Mouse (Mus musculus) left cerebral cortex, postnatal 4 days (tissue): ENCODE data around the gene Hcn1. TPM values are rescaled to one million over a fixed set of nuclear protein-coding genes. Genes with fewer than 3 reads are reported as not detected.

ENCODE experiments used
- DNase-seq: peaks from one replicate; pipeline ENCODE4 v3.0.0-alpha.2; 2022
- intact Hi-C: fragments of 180-260 bp; cut with DNase I; formaldehyde crosslinking; loops from one replicate; pipeline ENCODE4 v1.15.1; 2025
- total RNA-seq, 2 experiments: library from RNA; stranded (reverse); gene quantifications; 2 replicates each; pipeline ENCODE4 v1.2.3; 2021

Gene Hcn1
- total RNA-seq = 10 to 100 TPM; 19.3 to 19.6 TPM

GRCm38 (mm10) chr13:117602181-117602580 lies at the start of gene Hcn1:
Gene Hcn1 (plus strand): TSS chr13:117602320.
- peak; percentile 88 for DNase-seq
- intact Hi-C loops = loop anchor here (2.0 to 5.0 kb wide), 4 partner anchors 199 to 745 kb away; no protein-coding TSS in a partner anchor

GRCm38 (mm10) chr13:117567251-117567650 lies 34.9 kb upstream of the Hcn1 start:
- intact Hi-C loops = no loop called here
- peak; percentile 88 for DNase-seq

GRCm38 (mm10) chr13:117571747-117572146 lies 30.4 kb upstream of the Hcn1 start:
- DNase-seq = no peak
- intact Hi-C loops = no loop called here

GRCm38 (mm10) chr13:117594494-117595182 lies 7.5 kb upstream of the Hcn1 start:
- intact Hi-C loops = no loop called here
- no peak for DNase-seq

GRCm38 (mm10) chr13:117595183-117595532 lies 7.0 kb upstream of the Hcn1 start:
- DNase-seq = peak; percentile 9
- intact Hi-C loops = no loop called here

- DNase-seq = peak; percentile 9
- intact Hi-C loops = loop anchor here (5.0 kb wide), 3 partner anchors 461 to 746 kb away; no protein-coding TSS in a partner anchor
Observed at GRCm38 (mm10) chr13:117601331-117601965, 672 bp upstream of the Hcn1 start.

GRCm38 (mm10) chr13:117602617-117603358 lies 668 bp downstream of the Hcn1 start:
- peak; percentile 40 for DNase-seq
- intact Hi-C loops = loop anchor here (2.0 to 5.0 kb wide), 4 partner anchors 198 to 745 kb away; no protein-coding TSS in a partner anchor

GRCm38 (mm10) chr13:117603421-117603820 lies 1.3 kb downstream of the Hcn1 start:
- intact Hi-C loops = loop anchor here (2.0 to 5.0 kb wide), 4 partner anchors 197 to 744 kb away; no protein-coding TSS in a partner anchor
- DNase-seq = peak; percentile 41

GRCm38 (mm10) chr13:117604073-117604472 lies 2.0 kb downstream of the Hcn1 start:
- intact Hi-C loops = loop anchor here (5.0 kb wide), 3 partner anchors 458 to 743 kb away; no protein-coding TSS in a partner anchor
- DNase-seq = peak; percentile 3

- intact Hi-C loops = loop anchor here (5.0 kb wide), 3 partner anchors 457 to 742 kb away; no protein-coding TSS in a partner anchor
- no peak for DNase-seq
Observed at GRCm38 (mm10) chr13:117604971-117605750, 3.0 kb downstream of the Hcn1 start.

- no peak for DNase-seq
- intact Hi-C loops = no loop called here
Observed at GRCm38 (mm10) chr13:117611881-117612280, 9.8 kb downstream of the Hcn1 start.

- intact Hi-C loops = no loop called here
- no peak for DNase-seq
Observed at GRCm38 (mm10) chr13:117619544-117619943, 17.4 kb downstream of the Hcn1 start.

GRCm38 (mm10) chr13:117657501-117657900 lies 55.4 kb downstream of the Hcn1 start:
- intact Hi-C loops = no loop called here
- no peak for DNase-seq

GRCm38 (mm10) chr13:117658414-117659175 lies 56.5 kb downstream of the Hcn1 start:
- DNase-seq = peak; percentile 48
- intact Hi-C loops = no loop called here

GRCm38 (mm10) chr13:117659511-117659910 lies 57.4 kb downstream of the Hcn1 start:
- peak; percentile 10 for DNase-seq
- intact Hi-C loops = no loop called here

- intact Hi-C loops = no loop called here
- DNase-seq = no peak
Observed at GRCm38 (mm10) chr13:117662661-117663060, 60.5 kb downstream of the Hcn1 start.

- intact Hi-C loops = no loop called here
Observed at GRCm38 (mm10) chr13:117669303-117669702, 67.2 kb downstream of the Hcn1 start.

GRCm38 (mm10) chr13:117671851-117672250 lies 69.7 kb downstream of the Hcn1 start:
- DNase-seq = no peak
- intact Hi-C loops = no loop called here

More at GRCm38 (mm10) chr13:117669303-117669702, 67.2 kb downstream of the Hcn1 start:
- DNase-seq = no peak

- intact Hi-C loops = no loop called here
- DNase-seq = no peak
Observed at GRCm38 (mm10) chr13:117676418-117676817, 74.3 kb downstream of the Hcn1 start.

GRCm38 (mm10) chr13:117687670-117688069 lies 85.5 kb downstream of the Hcn1 start:
- no peak for DNase-seq

More at GRCm38 (mm10) chr13:117687670-117688069, 85.5 kb downstream of the Hcn1 start:
- intact Hi-C loops = no loop called here
